Mouse (Mus musculus) MEL (cell line): ENCODE results near the gene Ifng.

Experiments
- CTCF ChIP-seq, 3 experiments: IDR thresholded peaks in 2 of 3; conservative IDR thresholded peaks in 1 of 3; 2 replicates each; pipeline ENCODE4 v1.5.1; 2011 to 2012; ENCODE audit warnings: low read length in 3 of 3, low read depth in 2 of 3, mild to moderate bottlenecking in 2 of 3, improper control_type of control experiment in 1 of 3, inconsistent platforms in 1 of 3, mixed read lengths in 1 of 3, moderate library complexity in 1 of 3; ENCODE audit not compliant: control insufficient read depth in 1 of 3, insufficient read depth in 1 of 3, poor library complexity in 1 of 3, severe bottlenecking in 1 of 3
- EP300 ChIP-seq, 2 experiments: IDR thresholded peaks; 2 replicates each; pipeline ENCODE4 v1.6.1; 2011; ENCODE audit warnings: improper control_type of control experiment in 2 of 2, low read length in 2 of 2, low read depth in 1 of 2, mild to moderate bottlenecking in 1 of 2
- HCFC1 ChIP-seq: IDR thresholded peaks from 2 replicates; pipeline ENCODE4 v1.6.1; 2012; ENCODE audit warnings: low read depth, mild to moderate bottlenecking, inconsistent platforms, low read length, improper control_type of control experiment, moderate library complexity
- MYC ChIP-seq: IDR thresholded peaks from 2 replicates; pipeline ENCODE4 v1.6.1; 2011; ENCODE audit warnings: low read depth, mild to moderate bottlenecking, low read length, improper control_type of control experiment, moderate library complexity
- NELFE ChIP-seq: IDR thresholded peaks from 2 replicates; pipeline ENCODE4 v1.6.1; 2011; ENCODE audit warnings: low read depth, low read length, improper control_type of control experiment
- POLR2A ChIP-seq, 2 experiments: IDR thresholded peaks; 2 replicates each; pipeline ENCODE4 v1.6.1; 2011 to 2012; ENCODE audit warnings: low read length in 2 of 2, mild to moderate bottlenecking in 2 of 2, control low read depth in 1 of 2, improper control_type of control experiment in 1 of 2, low read depth in 1 of 2, moderate library complexity in 1 of 2; ENCODE audit not compliant: control insufficient read depth in 1 of 2, insufficient read depth in 1 of 2, poor library complexity in 1 of 2
- POLR2AphosphoS2 ChIP-seq: IDR thresholded peaks from 2 replicates; pipeline ENCODE4 v1.6.1; 2011; ENCODE audit warnings: low read length, improper control_type of control experiment
- RAD21 ChIP-seq: IDR thresholded peaks from 2 replicates; pipeline ENCODE4 v1.6.1; 2011; ENCODE audit warnings: mild to moderate bottlenecking, low read depth, low read length, improper control_type of control experiment
- RCOR1 ChIP-seq: IDR thresholded peaks from 2 replicates; pipeline ENCODE4 v1.6.1; 2012; ENCODE audit warnings: low read depth, mild to moderate bottlenecking, inconsistent platforms, low read length, improper control_type of control experiment
- USF2 ChIP-seq, 2 experiments: IDR thresholded peaks; 2 replicates each; pipeline ENCODE4 v1.6.1; 2011 to 2012; ENCODE audit warnings: improper control_type of control experiment in 2 of 2, low read length in 2 of 2, borderline replicate concordance in 1 of 2, inconsistent platforms in 1 of 2, low read depth in 1 of 2, mild to moderate bottlenecking in 1 of 2; ENCODE audit not compliant: insufficient read depth in 1 of 2
- ZMIZ1 ChIP-seq: IDR thresholded peaks from 2 replicates; pipeline ENCODE4 v1.6.1; 2012; ENCODE audit warnings: low read depth, mild to moderate bottlenecking, inconsistent platforms, low read length, improper control_type of control experiment, moderate library complexity

DNA sequence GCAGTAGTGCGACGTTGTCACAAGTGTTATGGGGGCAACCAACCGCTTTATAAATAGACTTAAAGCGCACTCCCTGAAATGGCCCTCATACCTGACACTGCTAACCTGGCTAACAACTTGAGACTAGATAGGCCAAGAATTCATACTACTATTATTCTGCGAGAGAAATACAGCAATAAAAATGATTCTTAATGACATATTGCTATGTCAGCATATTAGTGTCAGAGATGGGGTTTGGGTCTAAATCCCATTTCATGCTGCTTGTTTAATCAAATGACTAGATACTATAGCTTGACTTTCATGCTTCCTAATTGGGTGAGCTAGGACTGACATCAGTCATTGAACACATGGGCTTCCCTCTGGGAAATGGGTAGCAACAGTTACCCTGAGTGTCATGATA, 39.3 kb downstream of the Ifng start:
- TF ChIP-seq POLR2AphosphoS2 (no peak), HCFC1 (no peak), USF2 (IDR thresholded peaks at IDR 0.05; ENCODE audit: borderline replicate concordance in 1 of 2, insufficient read depth in 1 of 2, low read depth in 1 of 2, low read length in 2 of 2) (no peak), POLR2A (IDR thresholded peaks at IDR 0.05; ENCODE audit: control insufficient read depth in 1 of 2, insufficient read depth in 1 of 2, low read depth in 1 of 2, low read length in 2 of 2, poor library complexity in 1 of 2) (no peak), NELFE (no peak), CTCF (IDR thresholded peaks at IDR 0.05 in 2 of 3, conservative IDR thresholded peaks at IDR 0.05 in 1 of 3; ENCODE audit: control insufficient read depth in 1 of 3, insufficient read depth in 1 of 3, low read depth in 2 of 3, low read length in 3 of 3, poor library complexity in 1 of 3, severe bottlenecking in 1 of 3) (no peak), RCOR1 (no peak), RAD21 (no peak), ZMIZ1 (no peak), EP300 (IDR thresholded peaks at IDR 0.05; ENCODE audit: low read depth in 1 of 2, low read length in 2 of 2) (no peak), MYC (no peak)
